Mouse (Mus musculus): ENCODE results near the gene Strn4. TPM values are rescaled to one million over a fixed set of nuclear protein-coding genes. Genes with fewer than 3 reads are reported as not detected.
A peak's percentile ranks its signal among the peaks of the same experiment; 100 is the strongest.

Gene Strn4
- polyA plus RNA-seq, 1 experiment from 2014 or later: 205 TPM

- no peak overlapping the region for H3K9ac ChIP-seq
- H3K27me3 ChIP-seq (replicated peaks): no peaks in the 10 kb centered on the region
- H3K4me1 ChIP-seq: peaks cover 5% of the 10 kb centered on the region
- 94% methylated on average over 18 of the region's 18 CpGs for WGBS
- H3K4me2 ChIP-seq: no peak overlapping the region
- H3K4me3 ChIP-seq: no peak overlapping the region
- no peaks in the 10 kb centered on the region for H3K9me3 ChIP-seq
- no peak overlapping the region for H3K27ac ChIP-seq
- no peak for ATAC-seq (replicated peaks)
- H3K36me3 ChIP-seq (replicated peaks): peaks cover 60% of the 10 kb centered on the region
These were observed 22.5 kb downstream of the Strn4 start for GRCm38 (mm10) chr7:16837916-16838803.

GRCm38 (mm10) chr7:16838804-16839426 is 23.2 kb downstream of the Strn4 start:
- Histone ChIP-seq H3K4me1 (peaks cover 13% of the 10 kb centered on the region), H3K27ac (no peak overlapping the region), H3K4me3 (no peak overlapping the region), H3K36me3 (replicated peaks) (peaks cover 53% of the 10 kb centered on the region), H3K9ac (no peak overlapping the region), H3K27me3 (replicated peaks) (no peaks in the 10 kb centered on the region), H3K9me3 (no peaks in the 10 kb centered on the region), H3K4me2 (no peak overlapping the region)
- WGBS: 87% methylated on average over 6 of the region's 6 CpGs
- no peak for ATAC-seq (replicated peaks)

GRCm38 (mm10) chr7:16839427-16840108 is 23.9 kb downstream of the Strn4 start:
- ATAC-seq (replicated peaks): no peak
- Histone ChIP-seq H3K36me3 (replicated peaks) (peaks cover 47% of the 10 kb centered on the region), H3K9me3 (no peaks in the 10 kb centered on the region), H3K4me3 (no peak overlapping the region), H3K27ac (no peak overlapping the region), H3K27me3 (replicated peaks) (no peaks in the 10 kb centered on the region), H3K9ac (no peak overlapping the region), H3K4me1 (peaks cover 18% of the 10 kb centered on the region), H3K4me2 (no peak overlapping the region)
- WGBS: 95% methylated on average over 12 of the region's 12 CpGs

GRCm38 (mm10) chr7:16840109-16840491 is 24.4 kb downstream of the Strn4 start:
- no peaks in the 10 kb centered on the region for H3K9me3 ChIP-seq
- ATAC-seq (replicated peaks): no peak
- H3K36me3 ChIP-seq (replicated peaks): peaks cover 41% of the 10 kb centered on the region
- no peak overlapping the region for H3K27ac ChIP-seq
- 73% methylated on average over 2 of the region's 2 CpGs for WGBS
- no peak overlapping the region for H3K4me2 ChIP-seq
- H3K9ac ChIP-seq: no peak overlapping the region
- peaks cover 22% of the 10 kb centered on the region for H3K4me1 ChIP-seq
- H3K27me3 ChIP-seq (replicated peaks): no peaks in the 10 kb centered on the region
- H3K4me3 ChIP-seq: no peak overlapping the region

GRCm38 (mm10) chr7:16841078-16841477 is 25.4 kb downstream of the Strn4 start:
- Histone ChIP-seq H3K27me3 (replicated peaks) (no peaks in the 10 kb centered on the region), H3K4me2 (no peak overlapping the region), H3K4me1 (peaks cover 27% of the 10 kb centered on the region), H3K27ac (peak overlapping the region; percentile 39), H3K9me3 (no peaks in the 10 kb centered on the region), H3K9ac (no peak overlapping the region), H3K36me3 (replicated peaks) (peaks cover 40% of the 10 kb centered on the region), H3K4me3 (no peak overlapping the region)
- WGBS: 84% methylated on average over 4 of the region's 4 CpGs
- no peak for ATAC-seq (replicated peaks)

GRCm38 (mm10) chr7:16841561-16842560 is 26.2 kb downstream of the Strn4 start:
- Histone ChIP-seq H3K4me3 (peak overlapping the region; percentile 64), H3K9ac (no peak overlapping the region), H3K4me2 (peak overlapping the region; percentile 94), H3K27ac (peak overlapping the region; percentile 72), H3K27me3 (replicated peaks) (no peaks in the 10 kb centered on the region), H3K9me3 (no peaks in the 10 kb centered on the region), H3K36me3 (replicated peaks) (peaks cover 40% of the 10 kb centered on the region), H3K4me1 (peaks cover 27% of the 10 kb centered on the region)
- ATAC-seq (replicated peaks): peak; percentile 10; the same call in 1 of the 2 replicates
- WGBS: 44% methylated on average over 11 of the region's 11 CpGs

- ATAC-seq (replicated peaks): peak; percentile 87
- peaks cover 35% of the 10 kb centered on the region for H3K36me3 ChIP-seq (replicated peaks)
- peak within 1 kb of the TSS; percentile 53 for H3K9ac ChIP-seq
- H3K4me3 ChIP-seq: peak within 1 kb of the TSS; percentile 64
- peak within 1 kb of the TSS; percentile 94 for H3K4me2 ChIP-seq
- no peaks in the 10 kb centered on the region for H3K9me3 ChIP-seq
- no peaks in the 10 kb centered on the region for H3K27me3 ChIP-seq (replicated peaks)
- H3K27ac ChIP-seq: peak within 1 kb of the TSS; percentile 72
- peaks cover 27% of the 10 kb centered on the region for H3K4me1 ChIP-seq
- under 1% methylated on average over 32 of the region's 32 CpGs for WGBS
These were observed 27.0 kb downstream of the Strn4 start, which contains the start of gene Prkd2 for GRCm38 (mm10) chr7:16842645-16843063. TSS of gene Prkd2 (plus strand) at chr7:16842902.

- Histone ChIP-seq H3K4me1 (peaks cover 27% of the 10 kb centered on the region), H3K27ac (peak overlapping the region; percentile 72), H3K36me3 (replicated peaks) (peaks cover 25% of the 10 kb centered on the region), H3K27me3 (replicated peaks) (no peaks in the 10 kb centered on the region), H3K4me3 (peak overlapping the region; percentile 64), H3K9me3 (no peaks in the 10 kb centered on the region), H3K4me2 (peak overlapping the region; percentile 94), H3K9ac (peak overlapping the region; percentile 53)
- peak; percentile 13; the same call in 1 of the 2 replicates for ATAC-seq (replicated peaks)
- 2% methylated on average over 33 of the region's 33 CpGs for WGBS
These were observed 27.9 kb downstream of the Strn4 start for GRCm38 (mm10) chr7:16843441-16844171.

GRCm38 (mm10) chr7:16844696-16845071 is 29.0 kb downstream of the Strn4 start:
- no peak for ATAC-seq (replicated peaks)
- Histone ChIP-seq H3K9ac (no peak overlapping the region), H3K4me3 (no peak overlapping the region), H3K4me1 (peaks cover 27% of the 10 kb centered on the region), H3K36me3 (replicated peaks) (peaks cover 16% of the 10 kb centered on the region), H3K4me2 (peak overlapping the region; percentile 94; the same call in 1 of the 2 replicates), H3K27ac (0 out of 2 replicates have a peak overlapping the region, but pooled peaks have one; percentile 17), H3K27me3 (replicated peaks) (no peaks in the 10 kb centered on the region), H3K9me3 (no peaks in the 10 kb centered on the region)
- 71% methylated on average over 3 of the region's 3 CpGs for WGBS

- WGBS: 39% methylated on average over 14 of the region's 14 CpGs
- no peaks in the 10 kb centered on the region for H3K27me3 ChIP-seq (replicated peaks)
- no peak overlapping the region for H3K4me3 ChIP-seq
- peaks cover 27% of the 10 kb centered on the region for H3K4me1 ChIP-seq
- 0 out of 2 replicates have a peak overlapping the region, but pooled peaks have one; percentile 17 for H3K27ac ChIP-seq
- no peak overlapping the region for H3K9ac ChIP-seq
- no peak for ATAC-seq (replicated peaks)
- H3K36me3 ChIP-seq (replicated peaks): peaks cover 10% of the 10 kb centered on the region
- peak overlapping the region; percentile 94; the same call in 1 of the 2 replicates for H3K4me2 ChIP-seq
- H3K9me3 ChIP-seq: no peaks in the 10 kb centered on the region
These were observed 29.6 kb downstream of the Strn4 start for GRCm38 (mm10) chr7:16845072-16845819.

Data from midbrain, embryonic 15.5 days (tissue).